Mouse (Mus musculus): Measurements from ENCODE around the gene Csf3r. TPM values are rescaled to one million over a fixed set of nuclear protein-coding genes. Genes with fewer than 3 reads are reported as not detected.

Gene Csf3r
- total RNA-seq, 1 experiment: 0.18 TPM

DNA sequence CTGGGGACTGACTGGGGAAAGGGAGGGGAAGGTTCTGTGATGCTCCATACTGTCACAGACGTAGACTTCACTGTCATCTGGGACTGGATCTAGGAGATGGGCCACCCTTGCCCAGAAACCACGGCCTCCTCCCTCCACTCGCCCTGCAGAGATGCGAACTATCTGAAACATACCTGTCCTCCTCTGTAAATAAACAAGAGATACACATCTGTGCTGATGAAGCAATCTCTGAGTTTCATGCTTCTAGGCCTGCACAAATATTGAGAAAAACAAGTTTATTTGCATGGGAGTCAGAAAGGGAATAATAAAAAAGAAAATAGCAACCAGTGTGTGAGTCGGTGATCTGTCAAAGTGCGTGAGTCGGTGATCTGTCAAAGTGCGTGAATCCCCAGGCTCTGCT lies 67.5 kb downstream of the Csf3r start:
- H3K36me3 ChIP-seq (ENCODE audit: control insufficient read depth, insufficient read depth, low read length, poor library complexity, severe bottlenecking): no peaks in the 10 kb centered on the region
- no peak overlapping the region for H3K9ac ChIP-seq (ENCODE audit: insufficient read depth, low read depth, low read length, poor library complexity, severe bottlenecking)
- no peak overlapping the region for H3K27ac ChIP-seq (ENCODE audit: insufficient read depth, low read depth, low read length, poor library complexity, severe bottlenecking)
- no peak for DNase-seq (ENCODE audit: low read depth, low spot score)
- TF ChIP-seq ZC3H11A (IDR thresholded peaks at IDR 0.05; ENCODE audit: borderline replicate concordance, low read depth, low read length) (no peak), ZNF384 (IDR thresholded peaks at IDR 0.05; ENCODE audit: low read depth, low read length) (no peak), HCFC1 (IDR thresholded peaks at IDR 0.05; ENCODE audit: borderline replicate concordance, insufficient read depth, low read length) (no peak), CHD2 (IDR thresholded peaks at IDR 0.05; ENCODE audit: low read depth, low read length) (no peak), MAFK (IDR thresholded peaks at IDR 0.05; ENCODE audit: insufficient read depth, low read depth, low read length) (no peak)
- H3K4me1 ChIP-seq (ENCODE audit: control insufficient read depth in 2 of 2, insufficient read depth in 2 of 2, low read length in 2 of 2, poor library complexity in 1 of 2): no peaks in the 10 kb centered on the region
- H3K9me3 ChIP-seq (ENCODE audit: control insufficient read depth, insufficient read depth, low read depth, low read length): no peaks in the 10 kb centered on the region
- H3K4me3 ChIP-seq (ENCODE audit: insufficient read depth in 1 of 2, low read depth in 1 of 2, low read length in 2 of 2, poor library complexity in 1 of 2, severe bottlenecking in 1 of 2): no peak overlapping the region
- in situ Hi-C loops (cut with MboI; ENCODE audit: low sequenced_read_pairs in 2 of 2, unreplicated experiment in 2 of 2): no loop called here

Other genes starting within 250 kb of the Csf3r start
- gene Mrps15, start 22.4 kb downstream of the Csf3r start, total RNA-seq (2012; rRNA removed): 57.6 and 61.1 TPM in 2 replicates
- 5.9 and 7.2 TPM in 2 replicates for gene Oscp1, start 34.0 kb downstream of the Csf3r start, total RNA-seq (2012; rRNA removed)
- gene Lsm10, start 72.1 kb downstream of the Csf3r start, total RNA-seq (2012; rRNA removed): 15.0 and 21.8 TPM in 2 replicates
- gene Stk40, start 79.4 kb downstream of the Csf3r start, total RNA-seq (2012; rRNA removed): 20.1 and 20.2 TPM in 2 replicates
- 44.2 and 48.7 TPM in 2 replicates for gene Eva1b, start 123.2 kb downstream of the Csf3r start, total RNA-seq (2012; rRNA removed)
- gene Sh3d21, start 138.9 kb downstream of the Csf3r start, total RNA-seq (2012; rRNA removed): 2.4 and 3.0 TPM in 2 replicates
- 202 and 211 TPM in 2 replicates for gene Thrap3, start 178.2 kb downstream of the Csf3r start, total RNA-seq (2012; rRNA removed)
- 20.9 and 27.1 TPM in 2 replicates for gene Map7d1, start 231.8 kb downstream of the Csf3r start, total RNA-seq (2012; rRNA removed)
- gene Trappc3, start 237.8 kb downstream of the Csf3r start, total RNA-seq (2012; rRNA removed): 54.8 and 54.9 TPM in 2 replicates